Comparison of ENCODE assay signal across 23 mouse cellular contexts in the genomic region with DNA sequence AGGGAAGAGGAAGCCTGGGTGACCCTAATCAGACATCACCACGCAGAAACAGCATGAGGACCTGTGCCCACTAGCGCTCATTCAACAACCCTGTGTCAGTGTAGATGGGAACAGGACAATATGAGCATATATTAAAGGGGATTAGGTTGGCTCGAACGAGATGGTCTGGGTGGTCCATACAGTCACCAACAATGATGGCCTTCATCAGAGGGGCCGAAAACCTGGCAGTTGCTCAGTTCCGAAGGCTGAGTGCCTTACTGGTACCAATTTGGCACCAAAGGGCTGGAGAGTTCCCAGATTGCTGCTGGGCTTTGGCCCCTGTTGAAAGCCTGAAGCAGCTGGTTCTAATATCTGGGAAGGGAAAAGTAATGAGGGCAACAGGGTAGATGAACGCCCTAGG. TPM values are rescaled to one million over a fixed set of nuclear protein-coding genes. Genes with fewer than 3 reads are reported as not detected.
DNase-seq lines count a peak whose midpoint lies in the region; ATAC-seq and TF ChIP-seq lines count a peak whose summit lies in the region.
"Had no signal": no experiment of that assay in that cellular context is flagged by ENCODE, and none has a peak within 500 bp of the region (broad histone marks: within the 10 kb centered on the region; RNA-seq: fewer than 3 reads in every experiment).

No protein-coding gene starts in this region.

- H3K9me3 ChIP-seq in midbrain, postnatal 0 days (ENCODE audit: low read length) = no peaks in the 10 kb centered on the region
- no peaks in the 10 kb centered on the region for H3K9me3 ChIP-seq in midbrain, embryonic 13.5 days
- H3K9me3 ChIP-seq in forebrain, embryonic 14.5 days (replicated peaks; ENCODE audit: control insufficient read depth, low read length) = no peaks in the 10 kb centered on the region
- H3K9me3 ChIP-seq in liver, postnatal 0 days (ENCODE audit: low read length) = 0 out of 2 replicates have a peak, but pooled peaks cover 2% of the 10 kb centered on the region
- H3K9me3 ChIP-seq: limb, embryonic 13.5 days; liver, embryonic 15.5 days had no signal

- 68% methylated on average over 7 of the region's 7 CpGs for WGBS in midbrain, postnatal 0 days
- WGBS in midbrain, embryonic 13.5 days = 76% methylated on average over 7 of the region's 7 CpGs
- 39% methylated on average over 7 of the region's 7 CpGs for WGBS in forebrain, embryonic 14.5 days
- 71% methylated on average over 7 of the region's 7 CpGs for WGBS in liver, postnatal 0 days (ENCODE audit: insufficient replicate concordance)

- H3K27me3 ChIP-seq in midbrain, postnatal 0 days (ENCODE audit: insufficient read depth, low read length) = peaks cover 4% of the 10 kb centered on the region; the same call in 1 of the 2 replicates
- H3K27me3 ChIP-seq in midbrain, embryonic 13.5 days = peaks cover 21% of the 10 kb centered on the region
- H3K27me3 ChIP-seq in forebrain, embryonic 14.5 days (replicated peaks; ENCODE audit: control insufficient read depth, insufficient read depth, low read length) = no peaks in the 10 kb centered on the region
- H3K27me3 ChIP-seq in liver, postnatal 0 days (ENCODE audit: insufficient read depth, low read length) = no peaks in the 10 kb centered on the region; the same call in 1 of the 2 replicates

- no peak for TF ChIP-seq CTCF in midbrain, postnatal 0 days (IDR thresholded peaks at IDR 0.05)
- no peak for TF ChIP-seq CTCF in liver, postnatal 0 days (IDR thresholded peaks at IDR 0.05; ENCODE audit: low read depth)

- no peak overlapping the region for H3K4me2 ChIP-seq in midbrain, postnatal 0 days (ENCODE audit: low read depth, low read length, poor library complexity, severe bottlenecking)
- no peak overlapping the region for H3K4me2 ChIP-seq in midbrain, embryonic 13.5 days (replicated peaks)
- no peak overlapping the region for H3K4me2 ChIP-seq in forebrain, embryonic 14.5 days (ENCODE audit: low read length)
- no peak overlapping the region for H3K4me2 ChIP-seq in liver, postnatal 0 days (ENCODE audit: low read depth, low read length)
- H3K4me2 ChIP-seq: heart, embryonic 12.5 days; limb, embryonic 13.5 days; liver, embryonic 15.5 days; midbrain, embryonic 11.5 days had no signal

- H3K9ac ChIP-seq in midbrain, postnatal 0 days (replicated peaks; ENCODE audit: low read length, poor library complexity, severe bottlenecking) = no peak overlapping the region
- H3K9ac ChIP-seq in midbrain, embryonic 13.5 days (replicated peaks) = no peak overlapping the region
- H3K9ac ChIP-seq in forebrain, embryonic 14.5 days (ENCODE audit: low read length) = no peak overlapping the region
- no peak overlapping the region for H3K9ac ChIP-seq in liver, postnatal 0 days (replicated peaks)
- H3K9ac ChIP-seq: heart, embryonic 12.5 days; limb, embryonic 13.5 days; liver, embryonic 15.5 days had no signal

- ATAC-seq in midbrain, postnatal 0 days (ENCODE audit: low FRiP score) = peak; percentile 61
- no peak for ATAC-seq in midbrain, embryonic 13.5 days
- ATAC-seq in forebrain, embryonic 14.5 days = peak; percentile 66
- ATAC-seq in liver, postnatal 0 days = no peak
- ATAC-seq: inflammation-experienced regulatory T-cells, adult 6 months had no signal

- H3K27ac ChIP-seq in midbrain, postnatal 0 days (ENCODE audit: low read depth, low read length) = no peak overlapping the region
- no peak overlapping the region for H3K27ac ChIP-seq in midbrain, embryonic 13.5 days
- no peak overlapping the region for H3K27ac ChIP-seq in forebrain, embryonic 14.5 days (ENCODE audit: low read depth, low read length)
- H3K27ac ChIP-seq in liver, postnatal 0 days (ENCODE audit: low read depth) = no peak overlapping the region
- H3K27ac ChIP-seq: limb, embryonic 13.5 days; liver, embryonic 15.5 days; stomach, postnatal 0 days had no signal

- no peaks in the 10 kb centered on the region for H3K4me1 ChIP-seq in midbrain, postnatal 0 days (ENCODE audit: insufficient read depth, low read length)
- no peaks in the 10 kb centered on the region for H3K4me1 ChIP-seq in midbrain, embryonic 13.5 days (replicated peaks)
- 0 out of 2 replicates have a peak, but pooled peaks cover 3% of the 10 kb centered on the region for H3K4me1 ChIP-seq in forebrain, embryonic 14.5 days (ENCODE audit: control insufficient read depth, insufficient read depth, low read length)
- H3K4me1 ChIP-seq in liver, postnatal 0 days (ENCODE audit: insufficient read depth) = no peaks in the 10 kb centered on the region
- H3K4me1 ChIP-seq: heart, embryonic 12.5 days; liver, embryonic 15.5 days had no signal

- H3K4me3 ChIP-seq in midbrain, postnatal 0 days (ENCODE audit: low read depth, low read length) = no peak overlapping the region
- no peak overlapping the region for H3K4me3 ChIP-seq in midbrain, embryonic 13.5 days (replicated peaks)
- H3K4me3 ChIP-seq in forebrain, embryonic 14.5 days (ENCODE audit: low read depth, low read length) = no peak overlapping the region
- H3K4me3 ChIP-seq in liver, postnatal 0 days (ENCODE audit: low read depth, low read length) = no peak overlapping the region
- H3K4me3 ChIP-seq: heart, embryonic 12.5 days; limb, embryonic 13.5 days; liver, embryonic 15.5 days had no signal

- DNase-seq in heart, adult 11 months = peak; percentile 87
- DNase-seq in heart, adult 8-10 months (ENCODE audit: low spot score) = no peak
- DNase-seq in midbrain, postnatal 0 days (ENCODE audit: low spot score) = peak; percentile 80
- peak; percentile 78 for DNase-seq in forebrain, embryonic 14.5 days (ENCODE audit: low spot score)
- DNase-seq in layer of hippocampus, adult 9-11 months = peak; percentile 9
- no peak for DNase-seq in liver, postnatal 0 days
- no peak for DNase-seq in testis, postnatal 14 days (ENCODE audit: low spot score)
- DNase-seq: gastrocnemius, postnatal 25 days; spleen, adult 18-20 months; thymus, postnatal 36 days had no signal

- TF ChIP-seq EP300 in liver, postnatal 0 days (IDR thresholded peaks at IDR 0.05; ENCODE audit: low read depth) = no peak

- no peaks in the 10 kb centered on the region for H3K36me3 ChIP-seq in midbrain, postnatal 0 days (ENCODE audit: insufficient read depth, low read length)
- no peaks in the 10 kb centered on the region for H3K36me3 ChIP-seq in midbrain, embryonic 13.5 days
- no peaks in the 10 kb centered on the region for H3K36me3 ChIP-seq in forebrain, embryonic 14.5 days (ENCODE audit: control insufficient read depth, insufficient read depth, low read length)
- no peaks in the 10 kb centered on the region for H3K36me3 ChIP-seq in liver, postnatal 0 days (replicated peaks; ENCODE audit: insufficient read depth, low read length)
- H3K36me3 ChIP-seq: G1E; heart, embryonic 12.5 days; limb, embryonic 13.5 days; liver, embryonic 15.5 days had no signal

RNA-seq across cellular contexts. Expression of a gene that starts 25.4 kb away (rescaled TPM):
- total RNA-seq in heart, adult 8-10 months (2022) = not detected
- total RNA-seq in midbrain, postnatal 0 days (2014; rRNA removed) = 0.60 and 0.71 TPM in 2 replicates
- 0.94 and 1.1 TPM in 2 replicates for polyA plus RNA-seq in midbrain, postnatal 0 days (2015; fragmentation: Nextera tagmentation; extraction: Ambion mirVana)
- polyA plus RNA-seq in midbrain, embryonic 13.5 days (2015; fragmentation: Nextera tagmentation; extraction: Ambion mirVana) = 0.22 and 0.23 TPM in 2 replicates
- polyA plus RNA-seq in forebrain, embryonic 14.5 days (2014; fragmentation: Nextera tagmentation; extraction: Ambion mirVana) = 0.07 and 0.55 TPM in 2 replicates
- not detected in 2 replicates for polyA plus RNA-seq in liver, postnatal 0 days (2015; fragmentation: Nextera tagmentation; extraction: Ambion mirVana)
- total RNA-seq: adrenal gland, adult 18-20 months; gastrocnemius, postnatal 25 days; heart, postnatal 4 days had no signal
- polyA plus RNA-seq: embryonic facial prominence, embryonic 11.5 days; G1E; heart, embryonic 12.5 days; inflammation-experienced regulatory T-cells, adult 6 months; kidney, embryonic 14.5 days; midbrain, embryonic 11.5 days; neural tube, embryonic 11.5 days; stomach, postnatal 0 days had no signal

Comparison
In these comparisons a context has a peak if more than half of its experiments do, and no peak if none do; other contexts are left out.
1. DNase-seq: peak in heart, adult 11 months (single experiment), midbrain, postnatal 0 days (single experiment), forebrain, embryonic 14.5 days (single experiment) and layer of hippocampus, adult 9-11 months (single experiment); none in heart, adult 8-10 months (single experiment), liver, postnatal 0 days (single experiment) and testis, postnatal 14 days (single experiment).
2. ATAC-seq: peak in midbrain, postnatal 0 days (single experiment) and forebrain, embryonic 14.5 days (single experiment); none in midbrain, embryonic 13.5 days (single experiment) and liver, postnatal 0 days (single experiment).